Mouse (Mus musculus): ENCODE measurements around the gene Pitpnm2. TPM values are rescaled to one million over a fixed set of nuclear protein-coding genes. Genes with fewer than 3 reads are reported as not detected.
A peak's percentile ranks its signal among the peaks of the same experiment; 100 is the strongest.

Gene Pitpnm2
- polyA plus RNA-seq, 1 experiment from 2014 or later = 7.7 TPM

GRCm38 (mm10) chr5:124180500-124181167, 68.9 kb downstream of the Pitpnm2 start:
- Histone ChIP-seq H3K27ac (no peak overlapping the region), H3K4me3 (replicated peaks) (no peak overlapping the region), H3K4me2 (replicated peaks) (no peak overlapping the region), H3K9me3 (no peaks in the 10 kb centered on the region), H3K27me3 (no peaks in the 10 kb centered on the region), H3K9ac (replicated peaks) (no peak overlapping the region), H3K4me1 (replicated peaks) (peaks cover 50% of the 10 kb centered on the region), H3K36me3 (no peaks in the 10 kb centered on the region)
- 69% methylated on average over 12 of the region's 12 CpGs for WGBS
- ATAC-seq = no peak

- Histone ChIP-seq H3K4me2 (replicated peaks) (no peak overlapping the region), H3K27me3 (no peaks in the 10 kb centered on the region), H3K36me3 (no peaks in the 10 kb centered on the region), H3K27ac (no peak overlapping the region), H3K9me3 (no peaks in the 10 kb centered on the region), H3K4me1 (replicated peaks) (peaks cover 47% of the 10 kb centered on the region), H3K4me3 (replicated peaks) (no peak overlapping the region), H3K9ac (replicated peaks) (no peak overlapping the region)
- no peak for ATAC-seq
- 95% methylated on average over 4 of the region's 4 CpGs for WGBS
These were observed 70.1 kb downstream of the Pitpnm2 start for GRCm38 (mm10) chr5:124179411-124179810.

DNA sequence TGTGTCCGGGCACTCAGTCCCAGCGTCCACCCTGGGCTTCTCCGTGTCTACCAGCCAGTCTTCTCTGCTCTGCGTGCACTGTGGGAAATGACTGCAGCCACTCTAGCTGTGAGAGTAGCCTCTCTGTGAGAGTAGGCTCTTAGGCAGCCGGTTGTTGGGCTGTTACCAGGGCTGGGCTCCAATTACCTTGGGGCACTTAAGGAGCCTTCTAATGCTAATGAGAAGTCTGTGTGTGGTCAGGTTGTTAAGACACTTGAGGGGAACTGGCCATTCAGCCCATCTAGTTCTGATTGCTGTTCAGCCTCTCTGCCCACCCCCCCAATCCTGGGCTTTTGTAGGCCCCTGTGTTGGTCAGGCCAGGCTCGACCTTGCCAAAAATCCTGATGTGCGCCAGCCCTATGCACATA, 72.8 kb downstream of the Pitpnm2 start:
- Histone ChIP-seq H3K4me2 (replicated peaks) (no peak overlapping the region), H3K9me3 (no peaks in the 10 kb centered on the region), H3K36me3 (no peaks in the 10 kb centered on the region), H3K9ac (replicated peaks) (no peak overlapping the region), H3K4me3 (replicated peaks) (no peak overlapping the region), H3K27me3 (no peaks in the 10 kb centered on the region), H3K4me1 (replicated peaks) (peaks cover 34% of the 10 kb centered on the region), H3K27ac (0 out of 2 replicates have a peak overlapping the region, but pooled peaks have one; percentile 21)
- peak; percentile 85 for ATAC-seq
- 7% methylated on average over 7 of the region's 7 CpGs for WGBS

DNA sequence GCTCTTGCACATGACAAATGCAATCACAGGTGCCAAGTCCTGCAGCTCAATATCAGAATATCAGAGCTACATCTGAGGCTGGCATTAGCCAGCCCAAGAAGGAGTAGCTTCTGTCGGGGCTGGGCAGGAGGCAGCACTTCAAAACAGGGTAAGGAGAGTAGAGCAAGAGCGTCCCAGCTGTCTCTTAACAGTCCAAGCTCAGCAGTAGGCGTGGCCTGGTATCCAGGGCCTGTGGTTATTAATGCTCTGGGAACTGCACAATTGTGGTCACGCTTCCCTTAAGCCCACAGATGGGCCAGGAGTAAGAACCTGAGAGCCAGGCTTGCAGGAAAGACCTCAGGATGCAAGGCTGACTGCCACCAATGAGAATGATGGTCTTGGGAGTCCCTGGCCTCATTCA, 74.4 kb downstream of the Pitpnm2 start:
- Histone ChIP-seq H3K4me2 (replicated peaks) (no peak overlapping the region), H3K9ac (replicated peaks) (no peak overlapping the region), H3K4me1 (replicated peaks) (peaks cover 34% of the 10 kb centered on the region), H3K4me3 (replicated peaks) (no peak overlapping the region), H3K36me3 (no peaks in the 10 kb centered on the region), H3K9me3 (no peaks in the 10 kb centered on the region), H3K27ac (no peak overlapping the region), H3K27me3 (no peaks in the 10 kb centered on the region)
- ATAC-seq = peak; percentile 58
- WGBS = 31% methylated on average over 4 of the region's 4 CpGs

DNA sequence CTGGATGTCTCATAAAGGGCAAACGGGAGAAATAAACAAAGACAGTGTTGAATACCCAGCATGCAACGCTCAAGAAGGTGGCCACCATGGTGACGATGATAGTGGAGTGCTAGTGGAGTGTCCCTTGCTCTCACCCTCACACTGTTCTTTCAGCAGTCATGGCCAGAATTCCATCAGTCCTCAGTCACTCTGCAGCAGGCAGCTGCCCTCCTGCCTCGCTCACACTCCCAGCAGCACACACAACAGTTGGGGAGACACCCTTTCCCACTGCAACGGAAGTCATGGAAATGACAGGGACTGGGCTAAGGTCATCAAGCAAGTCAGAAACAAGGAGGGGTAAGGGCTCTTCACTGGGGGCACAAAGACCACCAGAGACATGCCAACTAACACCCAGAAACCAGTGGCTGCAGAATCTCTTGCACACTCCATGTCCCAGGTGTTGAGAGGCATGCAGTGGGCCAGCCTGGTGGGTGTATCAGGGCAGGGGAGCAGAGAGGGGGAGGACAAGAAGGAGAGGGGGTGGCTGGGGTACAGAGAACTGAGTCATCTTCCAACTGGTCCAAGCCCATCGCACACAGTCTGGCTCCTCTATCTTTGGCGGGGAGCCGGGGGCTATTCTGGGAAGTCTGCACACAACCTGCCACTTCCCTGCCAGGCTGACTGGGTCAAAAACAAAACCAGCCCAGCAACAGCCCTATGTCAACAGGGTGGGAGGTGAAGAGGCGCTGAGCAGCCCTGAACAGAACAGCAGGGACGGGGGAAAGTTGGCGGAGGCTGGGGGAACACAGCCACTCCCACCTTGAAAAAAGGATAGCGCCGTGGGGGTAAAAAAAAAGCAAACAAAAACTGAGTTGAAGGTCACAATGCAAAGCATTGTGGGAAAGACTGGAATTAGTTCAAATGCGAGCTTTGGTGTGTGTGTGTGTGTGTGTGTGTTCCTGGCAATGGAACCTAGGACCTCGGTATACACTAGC, 76.3 kb downstream of the Pitpnm2 start:
- H3K27me3 ChIP-seq = no peaks in the 10 kb centered on the region
- H3K27ac ChIP-seq = 0 out of 2 replicates have a peak overlapping the region, but pooled peaks have one; percentile 19
- H3K9me3 ChIP-seq = no peaks in the 10 kb centered on the region
- WGBS = 71% methylated on average over 15 of the region's 15 CpGs
- peaks cover 46% of the 10 kb centered on the region for H3K4me1 ChIP-seq (replicated peaks)
- H3K4me3 ChIP-seq (replicated peaks) = no peak overlapping the region
- no peak for ATAC-seq
- no peak overlapping the region for H3K4me2 ChIP-seq (replicated peaks)
- no peak overlapping the region for H3K9ac ChIP-seq (replicated peaks)
- no peaks in the 10 kb centered on the region for H3K36me3 ChIP-seq

GRCm38 (mm10) chr5:124172246-124172645, 77.3 kb downstream of the Pitpnm2 start:
- H3K27ac ChIP-seq = no peak overlapping the region
- H3K27me3 ChIP-seq = no peaks in the 10 kb centered on the region
- H3K9me3 ChIP-seq = no peaks in the 10 kb centered on the region
- no peak overlapping the region for H3K4me2 ChIP-seq (replicated peaks)
- ATAC-seq = no peak
- no peak overlapping the region for H3K4me3 ChIP-seq (replicated peaks)
- 83% methylated on average over 4 of the region's 4 CpGs for WGBS
- peaks cover 49% of the 10 kb centered on the region for H3K4me1 ChIP-seq (replicated peaks)
- H3K36me3 ChIP-seq = no peaks in the 10 kb centered on the region
- H3K9ac ChIP-seq (replicated peaks) = no peak overlapping the region

DNA sequence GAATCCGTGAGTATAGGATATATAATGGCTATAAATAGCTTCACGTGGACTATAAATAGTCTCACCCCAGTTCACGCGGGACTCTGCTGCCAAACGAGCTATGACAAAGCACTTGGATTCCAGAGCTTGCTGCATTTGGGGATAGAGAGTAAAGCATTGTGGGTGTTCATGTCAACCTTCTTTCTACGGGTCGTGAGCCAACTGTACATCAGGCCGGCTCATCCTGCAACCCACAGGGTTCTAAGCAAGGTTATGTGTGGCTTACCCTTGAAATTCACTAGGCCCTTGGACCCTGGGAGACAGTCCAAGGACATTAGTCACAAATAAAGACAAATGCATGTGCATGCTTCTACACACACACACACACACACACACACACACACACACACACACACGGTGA, 77.8 kb downstream of the Pitpnm2 start:
- no peaks in the 10 kb centered on the region for H3K27me3 ChIP-seq
- peaks cover 49% of the 10 kb centered on the region for H3K4me1 ChIP-seq (replicated peaks)
- H3K4me3 ChIP-seq (replicated peaks) = no peak overlapping the region
- 78% methylated on average over 9 of the region's 9 CpGs for WGBS
- H3K9me3 ChIP-seq = no peaks in the 10 kb centered on the region
- no peak overlapping the region for H3K4me2 ChIP-seq (replicated peaks)
- H3K36me3 ChIP-seq = no peaks in the 10 kb centered on the region
- no peak for ATAC-seq
- H3K27ac ChIP-seq = no peak overlapping the region
- H3K9ac ChIP-seq (replicated peaks) = no peak overlapping the region

GRCm38 (mm10) chr5:124169224-124169621, 80.3 kb downstream of the Pitpnm2 start:
- 73% methylated on average over 3 of the region's 3 CpGs for WGBS
- Histone ChIP-seq H3K27ac (no peak overlapping the region), H3K9ac (replicated peaks) (no peak overlapping the region), H3K36me3 (no peaks in the 10 kb centered on the region), H3K27me3 (no peaks in the 10 kb centered on the region), H3K4me1 (replicated peaks) (peaks cover 56% of the 10 kb centered on the region), H3K4me3 (replicated peaks) (no peak overlapping the region), H3K4me2 (replicated peaks) (no peak overlapping the region), H3K9me3 (no peaks in the 10 kb centered on the region)
- ATAC-seq = no peak

DNA sequence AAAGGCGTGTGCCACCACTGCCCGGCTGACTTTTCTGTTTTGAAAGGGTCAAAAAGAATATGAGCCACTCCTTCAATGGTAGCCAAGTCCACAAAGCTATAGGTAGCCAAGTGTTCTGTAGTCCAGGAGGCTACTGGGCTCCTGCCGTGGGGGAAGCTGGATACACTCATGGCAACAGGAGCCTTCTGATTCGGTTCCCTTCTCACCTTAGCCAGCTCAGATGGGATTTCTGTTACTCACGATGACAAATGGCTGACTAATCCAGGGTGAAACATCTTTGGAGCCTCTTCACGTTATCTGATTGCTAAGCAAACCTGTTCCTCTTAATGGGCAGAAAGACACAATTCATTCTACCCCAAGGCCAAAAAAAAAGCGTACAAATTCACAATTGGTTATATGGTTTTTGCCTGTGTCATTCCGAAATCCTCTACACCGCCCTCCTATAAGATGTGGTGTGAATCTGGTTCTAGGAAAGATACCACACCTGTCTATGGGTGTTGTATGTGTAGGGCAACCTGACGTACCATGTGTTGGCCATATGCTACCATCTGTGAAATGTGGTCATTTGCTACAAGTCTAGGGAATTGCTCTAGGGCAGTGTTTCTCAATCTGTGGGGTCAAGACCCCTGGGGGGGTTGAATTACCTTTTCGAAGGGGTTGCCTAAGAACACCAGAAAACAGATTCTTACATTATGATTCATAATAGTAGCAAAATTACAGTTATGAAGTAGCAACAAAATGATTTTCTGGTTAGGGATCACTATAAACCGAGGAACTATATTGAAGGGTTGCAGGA, 80.9 kb downstream of the Pitpnm2 start:
- Histone ChIP-seq H3K4me1 (replicated peaks) (peaks cover 59% of the 10 kb centered on the region), H3K9me3 (no peaks in the 10 kb centered on the region), H3K4me3 (replicated peaks) (no peak overlapping the region), H3K27me3 (no peaks in the 10 kb centered on the region), H3K27ac (no peak overlapping the region), H3K4me2 (replicated peaks) (no peak overlapping the region), H3K36me3 (no peaks in the 10 kb centered on the region), H3K9ac (replicated peaks) (no peak overlapping the region)
- 91% methylated on average over 12 of the region's 12 CpGs for WGBS
- ATAC-seq = no peak

DNA sequence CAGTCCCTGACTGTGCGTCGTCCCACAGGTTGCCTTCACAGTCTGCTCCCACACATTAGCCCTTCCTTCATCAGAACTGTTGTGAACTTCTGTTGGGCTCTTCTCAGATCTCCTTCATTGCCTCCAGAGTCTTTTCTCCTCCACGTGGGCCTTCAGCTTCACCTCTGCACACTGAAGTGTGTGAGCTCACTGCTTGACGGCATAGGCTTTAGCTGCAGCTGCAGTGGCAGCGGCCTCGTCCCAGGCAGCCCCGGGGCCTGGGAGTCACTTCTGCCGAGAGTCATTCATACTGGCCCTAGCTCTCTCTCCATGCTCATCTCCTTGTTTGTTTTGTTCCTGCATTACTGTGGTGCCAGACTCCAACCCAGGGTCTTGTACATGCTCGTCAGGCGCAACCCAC, 81.9 kb downstream of the Pitpnm2 start:
- 67% methylated on average over 10 of the region's 10 CpGs for WGBS
- Histone ChIP-seq H3K4me1 (replicated peaks) (peaks cover 63% of the 10 kb centered on the region), H3K27ac (no peak overlapping the region), H3K27me3 (no peaks in the 10 kb centered on the region), H3K9me3 (no peaks in the 10 kb centered on the region), H3K4me3 (replicated peaks) (no peak overlapping the region), H3K4me2 (replicated peaks) (no peak overlapping the region), H3K36me3 (no peaks in the 10 kb centered on the region), H3K9ac (replicated peaks) (no peak overlapping the region)
- ATAC-seq = no peak

GRCm38 (mm10) chr5:124166741-124167140, 82.8 kb downstream of the Pitpnm2 start:
- Histone ChIP-seq H3K9me3 (no peaks in the 10 kb centered on the region), H3K4me1 (replicated peaks) (peaks cover 71% of the 10 kb centered on the region), H3K36me3 (no peaks in the 10 kb centered on the region), H3K9ac (replicated peaks) (no peak overlapping the region), H3K27ac (peak overlapping the region; percentile 66; the same call in 1 of the 2 replicates), H3K4me3 (replicated peaks) (no peak overlapping the region), H3K27me3 (no peaks in the 10 kb centered on the region), H3K4me2 (replicated peaks) (no peak overlapping the region)
- ATAC-seq = no peak
